Mouse (Mus musculus) liver, adult 2 months (tissue): ENCODE results near the gene Scd4.

Experiments used
- CTCF ChIP-seq: fragments of 200-500 bp; IDR thresholded peaks from 2 replicates; pipeline ENCODE4 v1.5.1; 2011; ENCODE audit warnings: low read depth, low read length, control low read depth
- POLR2A ChIP-seq: fragments of 200-500 bp; IDR thresholded peaks from 2 replicates; pipeline ENCODE4 v1.6.1; 2011; ENCODE audit warnings: low read length, control low read depth; ENCODE audit not compliant: insufficient read depth; ENCODE audit errors: extremely low read depth

DNA sequence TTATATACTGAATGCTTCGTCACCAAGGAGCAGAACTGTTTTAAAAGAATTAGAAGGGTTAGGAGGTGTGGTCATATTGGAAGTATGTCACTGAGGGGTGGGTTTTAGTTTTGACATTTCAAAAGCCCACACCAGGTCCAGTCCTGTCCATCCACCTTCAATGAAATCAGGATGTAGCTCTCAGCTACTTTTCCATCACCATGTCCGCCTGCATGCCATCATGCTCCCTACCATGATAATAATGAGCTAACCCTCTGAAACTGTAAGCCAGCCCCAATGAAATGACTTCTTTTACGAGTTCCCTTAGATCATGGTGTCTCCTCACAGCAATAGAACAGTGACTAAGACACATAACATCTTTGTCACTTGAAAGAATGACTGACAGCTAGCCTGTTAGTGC, 12.6 kb upstream of the Scd4 start:
- no peak for TF ChIP-seq CTCF
- no peak for TF ChIP-seq POLR2A
